Mouse (Mus musculus) cortical plate, adult 2 months (tissue): ENCODE measurements at regions not wholly inside any gene's neighbourhood (a gene's known extent, or its start where the extent isn't known, plus 50 kb on each side); places are given as distances from the start of the nearest gene placed in this dataset.

Experiments used
- CTCF ChIP-seq: fragments of 200-500 bp; IDR thresholded peaks from 2 replicates; pipeline ENCODE4 v1.5.1; 2011; ENCODE audit warnings: mild to moderate bottlenecking, control low read depth, low read length; ENCODE audit not compliant: insufficient read depth; ENCODE audit errors: extremely low read depth
- POLR2A ChIP-seq: fragments of 200-500 bp; IDR thresholded peaks from 2 replicates; pipeline ENCODE4 v1.6.1; 2011; ENCODE audit warnings: mild to moderate bottlenecking, low read length, control low read depth; ENCODE audit not compliant: insufficient read depth; ENCODE audit errors: extremely low read depth

- TF ChIP-seq POLR2A: no peak
- TF ChIP-seq CTCF: no peak
Observed at GRCm38 (mm10) chr11:112470336-112470735, 311.7 kb upstream of the Sox9 start.
